Mouse (Mus musculus): ENCODE data around the gene Otub2.

The Otub2 gene

DNA sequence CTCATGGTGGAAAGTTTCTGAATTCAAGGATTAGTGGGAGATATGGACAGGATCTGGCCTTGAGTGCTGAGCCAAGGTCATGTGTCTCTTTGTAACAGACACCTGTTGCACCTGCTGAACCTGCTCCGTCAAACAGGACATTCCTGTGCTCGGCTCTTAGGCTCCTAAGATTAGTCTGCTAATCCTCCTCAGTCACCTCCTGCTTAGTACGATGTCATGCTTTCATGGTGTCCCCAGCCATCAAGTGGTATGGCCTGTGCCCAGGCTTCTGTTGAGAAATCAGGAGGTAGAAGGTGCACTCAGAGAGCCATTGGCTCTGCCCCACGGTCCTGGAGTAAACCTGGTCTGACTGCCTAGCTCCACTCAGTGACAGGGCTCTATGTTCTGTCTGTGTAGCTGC is 17.6 kb upstream of the Otub2 start:
- in situ Hi-C loops (cut with MboI, MseI) = no loop called here

- in situ Hi-C loops (cut with MboI, MseI) = no loop called here
Observed at GRCm38 (mm10) chr12:103371711-103372110, 16.8 kb upstream of the Otub2 start.

DNA sequence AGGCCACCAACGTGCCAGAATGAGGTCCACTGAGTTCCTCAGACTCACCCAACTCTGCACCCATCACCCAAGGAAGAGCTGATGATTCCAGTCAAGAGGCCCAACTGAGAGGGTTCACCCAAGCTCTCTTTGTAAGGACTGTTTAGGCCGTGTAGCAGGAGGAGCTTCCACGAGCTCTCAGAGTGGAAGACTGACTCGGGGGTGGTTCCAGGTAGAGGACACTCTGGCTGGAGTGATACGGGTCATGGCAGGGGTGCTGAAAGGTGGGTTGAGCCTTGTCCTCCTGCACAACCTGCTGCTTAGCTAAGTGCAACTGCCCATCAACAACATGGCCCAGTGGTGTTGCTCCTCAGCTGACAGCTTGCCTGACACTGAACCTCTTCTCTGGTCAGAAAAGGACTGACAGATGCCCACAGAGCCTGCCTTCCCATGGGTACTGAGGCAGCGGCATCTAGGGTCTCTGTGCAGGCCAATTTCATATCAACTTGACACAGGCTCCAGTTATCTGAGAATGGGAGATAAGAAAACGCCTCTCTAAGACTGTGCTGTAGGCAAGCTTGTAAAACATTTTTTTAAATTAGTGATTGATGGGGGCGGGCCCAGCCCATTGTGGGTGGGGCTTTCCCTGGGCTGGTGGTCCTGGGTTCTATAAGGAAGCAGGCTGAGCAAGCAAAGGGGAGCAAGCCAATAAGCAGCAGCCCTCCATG is 14.8 kb upstream of the Otub2 start:
- in situ Hi-C loops (cut with MboI, MseI) = no loop called here

GRCm38 (mm10) chr12:103376124-103376523 is 12.4 kb upstream of the Otub2 start:
- in situ Hi-C loops (cut with MboI, MseI) = no loop called here

DNA sequence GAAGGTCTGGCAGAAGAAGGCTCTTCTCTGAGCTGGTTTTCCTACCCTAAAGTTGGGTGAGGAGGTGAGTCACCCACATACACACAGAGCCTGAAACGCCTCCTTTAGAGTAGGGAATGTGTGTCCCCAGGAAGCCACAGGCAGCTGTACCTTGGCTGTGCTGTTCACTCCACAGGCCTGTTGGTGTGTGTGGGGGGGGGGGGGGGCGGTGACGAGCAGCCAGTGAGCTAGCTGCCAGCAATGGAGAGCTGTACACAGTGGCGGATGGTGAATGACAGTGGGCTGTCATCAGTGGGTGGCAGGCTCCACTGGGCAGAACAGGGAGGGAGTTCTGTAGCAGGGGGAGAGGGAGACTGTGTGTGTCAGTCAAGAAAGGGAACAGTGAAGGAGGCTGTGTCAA is 11.7 kb upstream of the Otub2 start:
- in situ Hi-C loops (cut with MboI, MseI) = no loop called here

- in situ Hi-C loops (cut with MboI, MseI) = no loop called here
Observed at GRCm38 (mm10) chr12:103380226-103380625, 8.3 kb upstream of the Otub2 start.

DNA sequence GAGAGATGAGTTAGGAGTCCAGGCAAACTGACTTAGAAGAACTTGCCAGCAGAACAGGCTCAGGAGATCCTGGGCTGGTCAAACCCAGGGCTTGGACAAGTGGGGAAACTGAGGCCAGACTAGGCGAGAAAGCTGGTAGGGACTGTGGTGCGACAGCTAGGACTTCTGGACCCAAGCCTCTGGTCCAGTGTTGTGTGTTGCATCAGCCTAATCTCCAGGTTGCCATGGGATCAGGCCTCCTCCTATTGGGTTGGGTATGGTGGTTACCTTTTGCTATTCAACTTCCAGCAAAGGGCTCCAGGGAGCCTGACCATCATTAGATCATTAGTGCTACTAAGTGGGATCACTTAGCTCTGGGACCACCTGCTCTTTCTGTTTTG is 856 bp downstream of the Otub2 start:
- in situ Hi-C loops (cut with MboI, MseI) = no loop called here

DNA sequence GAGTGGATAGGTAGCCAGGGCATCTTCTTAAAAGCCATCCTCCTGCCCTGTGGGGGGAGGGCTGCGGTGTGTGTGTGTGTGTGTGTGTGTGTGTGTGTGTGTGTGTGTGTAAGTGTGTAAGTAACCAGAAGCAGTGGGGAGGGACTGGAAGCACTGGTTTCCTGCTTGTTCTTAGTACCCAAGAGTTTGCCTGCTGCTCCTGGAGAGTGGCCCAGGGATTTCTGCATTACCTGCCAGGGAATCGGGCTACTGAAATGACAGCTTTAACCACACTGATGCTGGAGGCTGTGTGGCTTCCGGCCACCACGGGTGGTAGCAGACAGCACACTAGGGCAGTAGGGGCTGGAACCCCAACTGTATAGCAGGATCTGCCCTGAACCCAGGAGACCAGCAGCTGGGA is 1.5 kb downstream of the Otub2 start:
- in situ Hi-C loops (cut with MboI, MseI) = no loop called here

- in situ Hi-C loops (cut with MboI, MseI) = no loop called here
Observed at GRCm38 (mm10) chr12:103391098-103391497, 2.6 kb downstream of the Otub2 start.

GRCm38 (mm10) chr12:103393528-103393927 is 5.0 kb downstream of the Otub2 start:
- in situ Hi-C loops (cut with MboI, MseI) = no loop called here

DNA sequence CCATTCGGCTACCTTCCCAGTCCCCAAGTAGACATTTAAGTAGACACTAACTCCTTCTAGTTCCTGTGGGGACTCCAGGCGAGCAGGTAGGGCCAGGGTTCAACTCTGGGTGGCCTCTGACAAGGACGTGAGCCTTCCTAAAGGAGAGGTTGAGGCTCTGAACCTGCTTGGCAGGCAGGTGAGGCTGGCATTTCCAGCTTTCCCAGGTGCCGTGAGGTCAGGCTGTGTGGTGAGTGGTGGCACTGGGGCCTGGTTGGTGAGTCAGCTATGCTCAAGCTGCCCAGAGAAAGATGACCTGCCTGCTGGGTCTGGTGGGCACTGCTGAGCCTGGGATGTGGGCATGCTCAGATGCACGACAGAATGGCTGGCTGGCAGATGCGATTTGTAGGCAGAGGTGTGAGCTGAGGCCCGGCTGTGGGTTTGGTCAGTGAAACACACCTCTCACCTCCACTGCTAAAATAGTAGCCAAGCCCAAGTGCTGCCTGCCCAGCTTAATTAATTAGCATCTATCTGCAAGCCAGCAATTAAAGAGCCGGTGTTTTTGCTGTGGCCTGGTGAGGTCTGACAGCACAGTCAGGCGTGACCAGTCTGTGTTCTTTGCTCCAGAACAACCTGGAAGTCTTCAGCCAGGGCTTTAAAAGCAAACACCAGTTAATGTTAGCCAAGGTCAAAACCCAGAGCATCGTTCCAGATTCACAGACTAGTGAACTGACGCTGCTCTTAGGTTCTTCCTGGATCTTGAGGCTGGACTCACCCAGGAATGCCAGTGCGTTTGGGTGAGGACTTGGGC is 7.2 kb downstream of the Otub2 start:
- in situ Hi-C loops (cut with MboI, MseI) = no loop called here

DNA sequence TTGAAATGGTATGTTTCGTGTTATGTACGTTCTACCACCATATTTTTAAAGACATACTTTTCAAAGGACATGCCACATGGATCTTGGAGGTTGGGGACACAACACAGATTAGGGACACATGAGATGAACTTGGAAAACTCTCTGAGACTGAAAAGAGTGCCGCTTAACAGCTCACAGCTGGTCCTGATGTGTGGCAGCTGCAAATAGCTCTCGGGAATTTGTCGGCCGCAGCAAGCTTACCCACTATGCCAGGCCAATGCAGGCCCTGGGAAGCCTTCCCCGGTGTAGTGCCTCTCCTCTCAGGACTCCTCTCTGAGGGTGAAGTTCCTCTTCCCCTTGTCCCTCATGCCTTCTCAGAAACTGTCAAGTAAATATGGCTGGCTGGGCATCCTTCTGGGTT is 8.3 kb downstream of the Otub2 start:
- in situ Hi-C loops (cut with MboI, MseI) = no loop called here

DNA sequence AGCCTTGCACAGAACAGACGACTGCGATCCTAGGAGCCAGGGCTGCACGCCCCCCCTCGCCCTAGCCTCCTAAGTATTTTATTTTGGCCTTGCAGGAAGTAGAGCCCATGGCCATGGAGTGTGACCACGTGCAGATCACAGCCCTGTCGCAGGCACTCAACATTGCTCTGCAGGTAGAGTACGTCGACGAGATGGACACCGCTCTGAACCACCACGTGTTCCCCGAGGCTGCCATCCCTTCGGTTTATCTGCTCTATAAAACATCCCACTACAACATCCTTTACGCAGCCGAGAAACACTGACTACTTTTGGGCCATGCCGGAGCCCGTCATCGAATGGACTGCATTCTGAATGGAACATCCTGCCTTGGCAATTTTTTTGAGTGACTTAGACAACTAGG is 15.6 kb downstream of the Otub2 start:
- in situ Hi-C loops (cut with MboI, MseI) = no loop called here

DNA sequence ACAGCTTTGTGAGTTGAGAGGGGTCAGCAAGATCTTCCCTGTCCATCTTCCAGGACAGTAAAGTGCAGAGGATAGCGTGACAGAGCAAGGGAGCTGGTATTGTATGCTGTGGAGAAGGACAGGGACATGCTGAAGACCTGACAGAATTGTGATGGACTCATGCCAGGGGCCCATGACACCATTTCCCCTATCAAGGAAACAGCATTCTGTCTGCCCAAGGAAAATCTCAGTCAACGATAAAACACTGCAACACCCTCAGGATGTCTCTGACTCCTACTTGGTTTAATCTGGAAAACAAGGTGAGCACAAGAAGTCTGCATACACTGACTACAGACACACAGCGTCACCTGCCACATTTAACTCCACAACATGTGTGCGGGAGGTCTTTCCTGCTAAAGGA is 19.2 kb downstream of the Otub2 start, which contains the start of gene 9330161L09Rik:
TSS of gene 9330161L09Rik (minus strand) at position 101 of the 400 bp plus-strand sequence.
- in situ Hi-C loops (cut with MboI, MseI) = no loop called here

GRCm38 (mm10) chr12:103408144-103408543 is 19.7 kb downstream of the Otub2 start:
- in situ Hi-C loops (cut with MboI, MseI) = no loop called here

GRCm38 (mm10) chr12:103425016-103425728 is 36.7 kb downstream of the Otub2 start:
- in situ Hi-C loops (cut with MboI, MseI) = no loop called here

DNA sequence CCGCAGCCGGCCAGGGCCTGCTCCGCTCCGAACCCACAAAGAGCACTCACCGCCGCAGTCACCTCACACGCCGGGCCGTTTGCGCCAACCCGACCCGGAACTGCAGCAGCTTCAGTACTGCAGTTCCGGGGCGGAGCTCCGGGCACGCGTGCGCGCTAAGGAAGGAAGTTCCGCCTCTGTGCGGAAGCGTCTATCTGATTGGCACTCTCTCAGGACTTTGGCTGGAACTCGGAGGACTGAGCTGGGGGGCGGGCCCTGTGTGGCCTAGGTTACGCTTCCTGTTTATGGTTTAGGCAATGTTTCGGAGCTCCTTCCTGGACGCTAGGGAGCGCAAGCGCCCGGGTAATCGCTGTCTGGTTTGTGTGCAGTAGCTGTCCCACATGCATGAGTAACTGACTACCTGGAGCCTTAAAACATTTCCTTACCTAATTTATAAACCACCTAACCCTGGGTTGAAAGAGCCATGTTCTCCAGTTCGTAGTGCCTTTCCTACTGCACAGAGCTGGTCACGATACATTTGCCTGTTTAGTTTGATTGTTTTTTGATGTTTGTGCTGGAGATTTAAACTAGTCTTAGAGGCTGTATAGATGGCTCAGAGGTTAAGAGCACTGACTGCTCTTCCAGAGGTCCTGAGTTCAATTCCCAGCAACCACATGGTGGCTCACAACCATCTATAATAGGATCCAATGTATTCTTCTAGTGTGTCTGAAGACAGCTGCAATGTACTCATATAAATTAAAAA is 37.4 kb downstream of the Otub2 start, which contains the start of gene Ddx24:
TSS of gene Ddx24 (minus strand) at position 102 of the 742 bp plus-strand sequence.
- in situ Hi-C loops (cut with MboI, MseI) = no loop called here

- in situ Hi-C loops (cut with MboI, MseI) = no loop called here
Observed at GRCm38 (mm10) chr12:103426710-103427109, 38.2 kb downstream of the Otub2 start.

DNA sequence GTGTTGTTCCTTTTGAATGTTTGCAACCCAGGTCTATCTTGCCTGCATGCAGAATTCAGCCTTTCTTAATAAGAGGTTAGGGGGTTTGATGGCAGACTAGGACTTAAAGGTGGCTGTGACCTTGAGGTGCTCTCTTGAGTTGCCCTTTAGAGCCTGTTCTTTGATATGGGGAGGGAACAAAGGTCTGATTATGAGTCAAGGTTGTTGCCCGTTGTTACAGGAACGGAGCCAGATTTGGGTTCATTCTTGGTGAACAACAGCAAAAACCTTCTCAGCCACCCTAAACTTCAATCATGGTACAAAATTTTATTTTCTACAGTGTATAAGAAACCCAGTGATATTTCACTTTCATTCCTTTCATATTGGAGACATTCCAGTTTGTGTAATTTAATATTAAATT is 44.9 kb downstream of the Otub2 start:
- in situ Hi-C loops (cut with MboI, MseI) = loop anchor here (10.0 kb wide), 1 partner anchor 1571 kb away; the partner anchor contains the start of gene Syne3

- in situ Hi-C loops (cut with MboI, MseI) = loop anchor here (10.0 kb wide), 1 partner anchor 1571 kb away; the partner anchor contains the start of gene Syne3
Observed at GRCm38 (mm10) chr12:103433986-103434731, 45.7 kb downstream of the Otub2 start, which contains the start of gene Ifi27. Ifi27 (plus strand) TSS chr12:103434211.

DNA sequence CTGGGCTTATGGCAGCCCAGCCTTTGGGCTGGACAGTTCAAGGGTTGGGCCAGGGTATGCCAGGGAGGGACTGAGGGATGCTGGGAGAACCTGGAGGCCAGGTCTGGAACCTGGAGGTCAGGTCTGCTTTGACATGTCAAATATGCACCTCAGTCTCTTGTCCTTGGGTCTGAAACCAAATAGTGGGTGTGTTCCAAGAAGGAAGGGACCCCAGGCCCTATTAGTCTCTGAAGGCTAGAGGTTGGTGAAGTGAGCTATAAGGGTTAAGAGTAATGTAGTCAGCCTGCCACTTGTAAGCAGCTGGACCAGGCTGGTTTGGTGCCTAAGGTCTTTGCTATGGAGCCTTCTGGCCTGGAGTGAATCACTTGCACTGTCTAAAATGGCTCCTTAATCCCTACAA is 46.4 kb downstream of the Otub2 start:
- in situ Hi-C loops (cut with MboI, MseI) = loop anchor here (10.0 kb wide), 1 partner anchor 1570 kb away; the partner anchor contains the start of gene Syne3
